Mouse (Mus musculus): Measurements from ENCODE around the gene Tmem97.

The Tmem97 gene

DNA sequence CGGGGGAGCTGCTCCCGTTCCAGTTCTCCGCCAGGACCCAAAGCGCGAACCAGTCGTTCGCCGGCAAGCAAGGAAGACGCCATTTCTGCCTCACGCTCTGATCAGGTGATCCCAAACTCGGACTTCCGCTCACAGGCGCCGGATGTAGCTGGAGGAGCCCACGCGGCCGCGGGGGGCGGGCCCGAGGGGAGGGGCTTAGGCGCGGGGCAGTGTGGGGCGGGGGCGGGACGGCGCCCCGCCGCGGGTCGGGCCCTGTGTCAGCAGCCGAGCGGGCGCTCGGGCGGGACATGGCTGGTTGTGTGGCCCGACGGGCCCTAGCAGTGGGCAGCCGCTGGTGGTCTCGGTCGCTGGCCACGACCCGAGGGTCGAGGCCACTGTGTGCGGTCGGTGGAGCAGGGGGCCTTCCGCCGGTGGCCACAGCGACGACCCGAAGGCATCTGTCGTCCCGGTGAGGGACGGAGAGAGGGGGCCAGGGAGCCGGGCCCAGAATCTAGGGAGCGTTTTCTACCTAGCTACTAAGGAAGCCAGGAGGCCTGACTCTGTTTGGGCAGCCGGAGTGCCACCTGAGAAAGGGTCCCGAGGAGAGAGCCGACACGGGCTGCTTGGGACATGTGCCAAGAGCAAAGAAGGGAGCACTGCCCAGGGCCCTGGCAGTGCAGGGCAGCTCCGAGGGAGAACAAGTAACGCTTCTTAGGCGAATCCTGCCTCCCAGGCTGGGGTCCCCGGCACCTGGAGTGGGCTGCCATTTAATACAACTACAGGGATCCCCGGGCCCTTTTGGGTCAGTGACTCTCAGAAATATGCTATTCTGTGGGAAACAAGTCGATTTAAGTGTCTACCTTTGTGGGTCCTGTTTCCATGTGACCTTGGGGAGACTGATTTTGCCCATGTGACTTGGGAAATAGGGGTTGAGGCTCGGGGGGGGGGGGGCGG, 38.3 kb downstream of the Tmem97 start, which contains the start of the genes Tmem199 and Poldip2:
TSS of gene Tmem199 (minus strand) at position 148 of the 933 bp plus-strand sequence.
TSS of gene Poldip2 (plus strand) at position 169 of the 933 bp plus-strand sequence.
- DNase-seq (ENCODE audit: low read depth, low spot score), result peak; percentile 88

DNA sequence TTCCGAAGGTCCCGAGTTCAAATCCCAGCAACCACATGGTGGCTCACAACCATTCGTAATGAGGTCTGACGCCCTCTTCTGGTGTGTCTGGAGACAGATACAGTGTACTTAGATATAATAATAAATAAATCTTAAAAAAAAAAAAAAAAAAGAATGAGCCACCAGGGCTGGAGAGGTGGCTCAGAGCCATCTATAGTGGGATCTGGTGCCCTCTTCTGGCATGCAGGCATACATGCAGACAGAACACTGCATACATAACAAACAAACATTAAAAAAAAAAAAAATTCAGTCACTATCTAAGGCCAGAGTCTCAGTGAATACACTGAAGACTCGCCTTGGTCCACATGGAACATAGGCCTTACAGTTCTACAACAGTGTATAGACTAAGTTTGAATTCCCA, 41.4 kb downstream of the Tmem97 start:
- no peak for DNase-seq (ENCODE audit: low read depth, low spot score)

DNA sequence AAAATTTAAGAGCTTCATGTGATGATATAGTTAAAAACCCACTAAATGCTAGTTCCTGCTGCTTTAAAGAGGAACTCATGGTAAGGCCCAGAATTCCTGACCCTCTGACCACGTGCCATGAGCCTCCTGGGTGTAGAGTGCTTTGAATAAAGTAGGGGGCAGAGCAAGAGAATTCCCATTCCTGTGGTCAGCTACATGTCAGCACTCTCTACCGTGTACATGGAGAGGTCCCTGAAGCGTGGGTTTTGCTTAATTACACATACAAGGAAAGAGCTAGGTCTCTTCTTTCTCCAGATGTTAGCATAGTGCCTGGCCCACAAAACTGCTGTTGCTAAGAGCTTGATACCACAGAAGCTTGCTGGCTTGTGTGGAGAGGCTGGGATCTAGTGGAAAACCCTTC, 45.1 kb downstream of the Tmem97 start:
- DNase-seq (ENCODE audit: low read depth, low spot score), result no peak

DNA sequence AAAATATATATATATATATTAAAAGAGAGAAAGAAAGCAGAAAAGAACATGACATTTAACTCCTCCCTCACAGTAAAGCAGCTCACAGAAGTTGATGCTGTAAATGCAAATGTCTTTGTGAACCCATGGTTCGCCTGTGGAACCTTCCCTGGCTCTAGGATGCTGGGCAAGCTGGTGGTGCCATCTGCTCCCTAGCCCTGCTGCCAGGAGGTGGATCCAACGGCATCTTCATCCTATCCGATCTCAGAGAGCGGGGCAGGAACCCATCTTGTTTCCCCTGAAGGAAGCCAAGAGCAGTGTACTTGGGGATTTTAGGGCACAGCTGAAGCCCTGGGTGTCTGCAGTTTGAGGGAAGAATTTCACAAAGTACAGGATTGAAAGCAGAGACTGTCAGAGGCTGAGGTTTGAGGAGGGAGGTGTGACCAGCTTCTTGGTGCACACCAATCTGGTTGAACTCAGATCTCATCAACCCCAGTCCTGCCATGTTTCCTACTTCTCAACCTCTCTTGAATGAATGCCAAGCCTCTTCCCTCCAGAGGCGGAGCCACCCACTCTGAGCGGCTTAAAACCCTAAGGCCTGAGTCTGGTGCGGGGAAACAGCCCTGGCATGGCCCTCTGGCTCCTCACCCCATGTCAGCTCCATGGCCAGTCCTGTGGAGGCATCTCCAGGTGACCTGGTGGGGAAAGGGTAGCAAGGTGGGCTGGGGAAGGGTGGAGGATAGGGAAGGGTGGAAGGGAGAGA, 47.5 kb downstream of the Tmem97 start, which contains the start of gene Sebox:
TSS of gene Sebox (plus strand) at position 539 of the 742 bp plus-strand sequence.
- no peak for DNase-seq (ENCODE audit: low read depth, low spot score)

GRCm38 (mm10) chr11:78501529-78501928, 49.0 kb downstream of the Tmem97 start:
- no peak for DNase-seq (ENCODE audit: low read depth, low spot score)

DNA sequence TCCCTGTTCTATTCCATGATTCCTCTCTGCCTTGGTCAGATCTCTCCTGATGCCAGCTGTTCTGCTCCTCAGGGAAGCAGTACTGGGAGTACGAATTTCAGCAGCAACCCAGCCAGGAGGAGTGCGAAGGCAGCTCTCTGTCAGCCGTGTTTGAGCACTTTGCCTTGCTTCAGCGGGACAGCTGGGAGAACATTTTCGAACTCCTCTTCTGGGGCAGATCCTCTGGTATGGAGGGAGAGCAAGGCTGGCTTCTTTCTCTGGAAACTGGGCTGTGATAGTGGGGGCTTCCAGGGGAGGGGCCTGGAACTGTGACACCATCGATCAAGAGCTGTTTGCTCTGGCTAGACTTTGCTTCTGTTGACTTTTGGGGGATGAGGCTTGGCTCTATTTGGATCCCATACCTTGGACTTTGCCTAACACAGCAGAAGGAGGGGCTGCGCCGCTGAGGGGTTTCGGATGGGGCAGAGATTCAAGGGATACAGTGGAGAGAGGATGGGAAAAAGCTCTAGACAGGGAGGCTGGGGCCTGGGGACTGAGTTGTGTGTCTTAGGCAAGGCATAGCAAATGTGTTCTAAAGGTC, 49.9 kb downstream of the Tmem97 start:
- no peak for DNase-seq (ENCODE audit: low read depth, low spot score)

- DNase-seq (ENCODE audit: low read depth, low spot score), result no peak
Measured at GRCm38 (mm10) chr11:78499543-78499942, 51.0 kb downstream of the Tmem97 start.

- DNase-seq (ENCODE audit: low read depth, low spot score), result no peak
Measured at GRCm38 (mm10) chr11:78499004-78499403, 51.6 kb downstream of the Tmem97 start, which contains the start of gene Vtn. Vtn (plus strand) TSS chr11:78499091.

DNA sequence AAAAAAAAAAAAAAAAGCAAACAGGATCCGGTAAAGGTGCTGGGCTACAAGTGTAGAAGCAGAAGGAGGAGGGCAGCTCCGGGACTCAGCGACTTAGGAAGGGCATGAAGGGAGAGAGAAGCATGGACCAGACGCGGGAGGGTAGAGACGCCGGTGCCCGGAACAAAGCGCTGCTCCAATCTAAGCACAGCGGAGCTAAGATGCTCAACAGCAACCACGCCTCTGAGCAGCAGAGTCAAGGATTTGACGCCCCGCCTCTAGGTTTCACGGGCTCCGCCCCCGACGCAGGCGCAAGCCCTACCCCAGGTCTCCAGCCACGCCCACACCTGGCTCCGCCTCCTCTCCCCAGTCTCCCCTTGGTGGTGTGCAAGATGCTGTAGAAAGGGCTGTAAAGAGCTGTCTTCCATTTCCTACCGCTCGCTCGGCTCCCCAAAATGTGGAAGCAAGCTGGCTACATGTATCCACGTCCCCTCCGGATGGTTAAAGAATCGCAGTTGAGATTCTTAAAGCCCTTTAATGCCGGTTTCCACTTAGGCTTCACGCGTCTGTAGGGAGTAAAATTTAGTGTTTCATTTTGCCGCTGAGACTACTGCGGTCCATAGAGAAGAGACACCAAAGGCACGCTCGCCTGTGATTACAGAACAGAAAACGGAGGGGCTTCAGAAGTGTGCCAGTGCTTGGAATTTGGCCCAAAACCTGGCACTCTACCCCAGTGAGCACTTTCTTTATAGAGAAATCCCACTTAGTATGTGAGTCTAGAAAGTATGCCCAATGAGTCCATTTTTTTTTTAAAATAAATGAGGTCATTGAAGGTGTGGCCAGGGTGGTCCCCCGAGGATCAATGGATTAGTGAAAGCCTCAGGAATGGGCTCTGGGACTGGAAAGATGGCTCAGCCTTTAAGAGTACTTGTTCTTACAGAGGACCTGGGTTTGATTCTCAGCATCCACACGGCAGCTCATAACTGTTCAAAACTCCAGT, 52.7 kb downstream of the Tmem97 start, which contains the start of gene Sarm1:
TSS of gene Sarm1 (minus strand) at position 211 of the 979 bp plus-strand sequence.
- DNase-seq (ENCODE audit: low read depth, low spot score), result peak; percentile 91

DNA sequence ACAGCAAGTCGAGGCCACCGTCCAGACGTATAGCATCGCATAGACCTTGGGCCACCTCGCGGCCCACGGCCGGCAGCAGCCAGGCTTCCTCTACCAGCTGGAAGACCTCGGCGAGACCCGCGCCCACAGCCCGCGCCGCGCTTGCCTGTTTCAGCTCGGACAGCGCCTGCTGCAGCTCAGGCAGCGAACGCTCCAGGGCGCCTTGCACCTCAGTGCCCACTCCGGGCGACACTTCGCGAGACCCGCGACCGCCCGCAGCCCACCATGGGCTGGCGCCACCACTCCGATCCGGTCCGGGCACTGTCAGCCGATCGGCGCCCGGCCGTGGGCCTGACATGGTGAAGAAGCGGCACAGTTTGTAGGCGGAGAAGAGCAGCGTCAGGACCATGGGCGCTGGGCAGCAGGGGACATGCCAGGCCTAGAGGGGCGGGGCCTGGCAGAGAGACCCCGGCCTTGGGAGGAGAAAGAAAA, 53.5 kb downstream of the Tmem97 start:
- DNase-seq (ENCODE audit: low read depth, low spot score), result no peak

DNA sequence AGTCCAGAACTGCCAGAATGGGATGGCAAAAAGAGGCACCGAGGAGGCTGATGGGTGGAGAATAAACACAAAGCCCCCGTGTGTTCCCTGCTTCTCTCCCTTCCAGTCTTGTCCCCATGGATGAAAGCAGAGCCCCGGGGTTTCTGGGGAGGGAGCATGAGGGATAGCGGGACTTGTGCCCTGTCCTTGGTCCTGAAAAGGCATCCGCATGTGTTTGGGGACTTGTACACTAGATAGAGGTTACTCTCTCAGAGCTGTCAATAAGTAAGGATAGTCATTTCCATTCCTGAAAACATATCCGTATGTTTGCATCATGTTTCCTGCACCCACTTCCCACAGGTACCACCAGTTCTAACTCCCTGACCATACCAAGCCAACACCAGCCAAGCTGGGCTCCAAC, 54.7 kb downstream of the Tmem97 start:
- DNase-seq (ENCODE audit: low read depth, low spot score), result no peak

Measured in embryo, embryonic 11.5 days (tissue).